Mouse (Mus musculus) layer of hippocampus, adult 11-12 months (tissue): ENCODE data around the gene Adi1.

ENCODE experiments used
- DNase-seq: peaks from one replicate; pipeline ENCODE4 v3.0.0; 2022; ENCODE audit warnings: low spot score

Gene Adi1

GRCm38 (mm10) chr12:28694776-28695175 is 19.7 kb downstream of the Adi1 start:
- DNase-seq, result no peak

- DNase-seq, result no peak
Measured at GRCm38 (mm10) chr12:28697821-28698595, 23.0 kb downstream of the Adi1 start.

GRCm38 (mm10) chr12:28699086-28699485 is 24.1 kb downstream of the Adi1 start:
- no peak for DNase-seq

- peak; percentile 91 for DNase-seq
Measured at GRCm38 (mm10) chr12:28699656-28700055, 24.6 kb downstream of the Adi1 start.

- no peak for DNase-seq
Measured at GRCm38 (mm10) chr12:28700101-28700511, 25.1 kb downstream of the Adi1 start.

- peak; percentile 66 for DNase-seq
Measured at GRCm38 (mm10) chr12:28700561-28701025, 25.6 kb downstream of the Adi1 start.

GRCm38 (mm10) chr12:28701302-28701701 is 26.3 kb downstream of the Adi1 start:
- peak; percentile 46 for DNase-seq

- no peak for DNase-seq
Measured at GRCm38 (mm10) chr12:28704381-28704780, 29.4 kb downstream of the Adi1 start.

GRCm38 (mm10) chr12:28705204-28705603 is 30.2 kb downstream of the Adi1 start:
- DNase-seq, result no peak

GRCm38 (mm10) chr12:28708154-28708553 is 33.1 kb downstream of the Adi1 start:
- DNase-seq, result no peak

GRCm38 (mm10) chr12:28710566-28711185 is 35.6 kb downstream of the Adi1 start:
- peak; percentile 62 for DNase-seq

- DNase-seq, result no peak
Measured at GRCm38 (mm10) chr12:28714822-28715632, 40.0 kb downstream of the Adi1 start.

- no peak for DNase-seq
Measured at GRCm38 (mm10) chr12:28717066-28717465, 42.0 kb downstream of the Adi1 start.

- no peak for DNase-seq
Measured at GRCm38 (mm10) chr12:28718106-28718505, 43.1 kb downstream of the Adi1 start.

GRCm38 (mm10) chr12:28724366-28724765 is 49.3 kb downstream of the Adi1 start:
- no peak for DNase-seq

- DNase-seq, result no peak
Measured at GRCm38 (mm10) chr12:28726204-28726603, 51.2 kb downstream of the Adi1 start.

GRCm38 (mm10) chr12:28727061-28727460 is 52.0 kb downstream of the Adi1 start:
- DNase-seq, result no peak
